Mouse (Mus musculus) splenic B cell, adult 2 months (primary cell): ENCODE results near the gene Scrn2.

Experiments
- DNase-seq: peaks from one replicate; pipeline ENCODE4 v3.0.0-alpha.2; 2011; ENCODE audit warnings: low read depth, low spot score
- H3K27me3 ChIP-seq: 2 replicates; pipeline ENCODE4 v1.6.1; 2012; ENCODE audit warnings: mild to moderate bottlenecking, low read length, moderate library complexity, mixed read lengths; ENCODE audit not compliant: control insufficient read depth, poor library complexity, insufficient read depth, severe bottlenecking
- H3K36me3 ChIP-seq: 2 replicates; pipeline ENCODE4 v1.6.1; 2012; ENCODE audit warnings: mild to moderate bottlenecking, low read length, moderate library complexity, mixed read lengths; ENCODE audit not compliant: control insufficient read depth, poor library complexity, insufficient read depth, severe bottlenecking

Gene Scrn2

DNA sequence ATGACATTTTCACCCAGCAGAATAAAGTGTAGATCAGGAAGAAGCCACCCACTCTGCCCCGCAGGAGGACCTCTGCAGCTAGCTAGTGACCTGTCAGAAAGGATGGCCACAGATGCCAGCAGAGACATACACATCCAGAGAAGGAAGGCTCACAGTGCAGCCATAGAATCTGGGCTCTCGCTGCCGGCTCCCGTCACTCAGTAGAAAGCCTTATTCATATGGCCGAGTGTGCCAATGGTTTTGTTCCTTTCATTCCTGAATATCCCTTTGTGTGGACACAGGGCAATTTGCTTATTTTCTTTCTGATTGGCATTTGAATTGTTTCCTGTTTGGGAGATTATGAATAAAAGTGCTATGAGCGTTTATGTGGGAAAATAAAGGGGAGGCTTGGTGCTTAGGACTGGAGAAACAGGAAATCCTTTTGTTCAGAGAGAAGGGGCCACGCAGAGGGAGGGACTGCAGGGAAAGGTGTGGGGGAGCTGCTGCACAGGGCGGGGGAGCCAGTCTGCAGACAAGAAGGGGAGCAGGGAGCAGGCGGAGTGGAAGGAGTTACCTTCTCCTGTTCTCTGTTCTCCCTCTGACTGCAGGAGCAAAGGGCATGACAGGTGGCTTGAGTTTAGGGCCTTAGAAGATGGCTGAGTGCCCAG, 33.7 kb downstream of the Scrn2 start:
- DNase-seq = no peak
- H3K27me3 ChIP-seq = no peaks in the 10 kb centered on the region

DNA sequence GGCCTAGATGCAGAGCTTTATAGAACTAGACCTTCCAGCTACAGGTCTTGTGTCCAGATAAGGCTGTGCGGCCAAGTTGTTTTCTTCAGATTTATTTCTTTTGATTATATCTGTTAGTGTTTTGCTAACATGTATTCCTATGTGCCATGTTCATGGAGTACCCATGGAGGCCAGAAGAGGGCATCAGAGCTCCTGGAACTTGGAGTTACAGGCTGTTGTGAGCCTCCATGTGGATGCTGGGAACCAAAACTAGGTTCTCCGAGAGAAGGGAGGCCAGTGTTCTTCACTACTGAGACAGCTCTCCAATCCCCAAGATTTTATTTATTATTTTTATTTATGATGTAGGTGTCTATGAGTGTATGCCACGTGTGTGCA, 34.2 kb downstream of the Scrn2 start:
- DNase-seq = peak; percentile 18
- Histone ChIP-seq H3K36me3 (peaks cover 9% of the 10 kb centered on the region), H3K27me3 (no peaks in the 10 kb centered on the region)

More for the DNA sequence above, 33.7 kb downstream of the Scrn2 start:
- peaks cover 12% of the 10 kb centered on the region for H3K36me3 ChIP-seq

DNA sequence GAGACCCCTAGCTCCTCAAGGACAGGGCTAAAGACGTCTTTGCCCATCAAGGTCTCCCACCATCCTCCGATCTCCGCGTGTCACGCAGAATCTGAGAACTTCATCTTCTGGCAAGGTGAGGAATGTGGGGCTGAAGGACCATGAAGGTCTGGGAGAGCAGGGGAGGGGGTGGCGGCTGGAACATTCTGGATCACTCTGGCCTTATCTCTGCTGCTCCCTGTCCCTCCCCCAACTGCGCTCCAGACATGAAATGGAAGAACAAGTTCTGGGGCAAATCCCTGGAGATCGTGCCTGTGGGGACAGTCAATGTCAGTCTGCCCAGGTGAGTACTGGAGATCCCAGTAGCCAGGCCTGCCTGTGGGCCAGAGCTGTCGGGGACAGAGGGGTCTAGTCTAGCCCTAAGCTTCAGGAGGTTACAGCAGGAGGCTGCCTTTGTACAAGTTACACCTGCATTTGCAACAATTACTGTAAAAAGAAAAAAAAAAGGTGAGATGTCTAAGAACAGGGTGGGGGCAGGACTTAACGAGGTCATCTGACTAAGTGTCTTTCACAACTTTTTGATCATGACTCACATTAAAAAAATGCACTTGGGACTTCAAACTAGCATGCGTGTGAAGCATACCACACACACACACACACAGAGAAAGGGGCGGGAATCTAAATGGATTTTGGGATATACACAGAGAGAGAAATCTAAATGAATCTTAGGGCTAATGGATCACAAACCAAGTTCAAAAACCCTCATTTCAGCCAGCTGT, 36.0 kb downstream of the Scrn2 start:
- Histone ChIP-seq H3K27me3 (no peaks in the 10 kb centered on the region), H3K36me3 (no peaks in the 10 kb centered on the region)
- DNase-seq = no peak

DNA sequence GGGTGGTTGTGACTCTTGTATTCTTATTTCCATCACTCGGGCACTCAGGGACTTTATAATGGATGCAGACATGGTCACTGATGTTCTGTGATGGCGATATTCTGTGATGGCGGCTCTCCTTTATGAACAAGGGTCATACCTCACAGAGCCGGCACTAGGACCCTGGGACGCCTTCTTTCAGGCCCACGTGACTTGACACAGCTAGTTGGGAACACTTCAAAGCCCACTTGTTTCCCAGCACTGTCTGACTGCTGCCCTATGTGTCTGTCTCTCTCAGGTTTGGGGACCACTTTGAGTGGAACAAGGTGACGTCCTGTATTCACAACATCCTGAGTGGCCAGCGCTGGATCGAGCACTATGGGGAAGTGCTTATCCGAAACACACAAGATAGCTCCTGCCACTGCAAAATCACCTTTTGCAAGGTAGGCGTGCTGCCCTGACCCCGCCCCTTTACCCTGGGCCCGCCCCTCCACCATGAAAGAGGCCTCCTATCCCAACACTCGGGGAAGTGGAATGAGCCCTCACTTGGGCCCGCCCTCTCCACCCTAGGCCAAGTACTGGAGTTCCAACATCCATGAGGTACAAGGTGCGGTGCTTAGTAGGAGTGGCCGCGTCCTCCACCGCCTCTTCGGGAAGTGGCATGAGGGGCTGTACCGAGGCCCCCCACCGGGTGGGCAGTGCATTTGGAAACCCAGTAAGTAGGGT, 37.1 kb downstream of the Scrn2 start:
- H3K36me3 ChIP-seq = no peaks in the 10 kb centered on the region
- no peak for DNase-seq
- H3K27me3 ChIP-seq = no peaks in the 10 kb centered on the region

DNA sequence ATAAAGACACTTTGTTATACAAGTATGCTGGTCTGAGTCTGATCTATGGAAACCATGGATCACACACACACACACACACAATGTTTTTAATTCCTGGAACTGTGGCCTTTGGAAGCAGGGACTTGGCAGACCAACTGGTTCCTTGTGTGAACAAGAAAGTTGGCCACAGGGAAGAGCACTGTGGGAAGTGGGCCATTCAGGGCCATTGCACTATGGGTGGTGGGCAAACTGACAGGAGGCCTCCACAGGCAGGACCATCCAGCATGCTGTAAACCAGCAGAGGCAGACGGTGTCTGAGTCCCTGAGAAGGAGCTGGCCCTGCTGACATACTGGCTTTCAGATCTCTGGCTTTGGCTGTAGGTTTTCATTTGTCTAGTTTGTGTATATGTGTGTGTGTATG, 39.6 kb downstream of the Scrn2 start:
- H3K27me3 ChIP-seq = no peaks in the 10 kb centered on the region
- H3K36me3 ChIP-seq = no peaks in the 10 kb centered on the region
- DNase-seq = no peak

DNA sequence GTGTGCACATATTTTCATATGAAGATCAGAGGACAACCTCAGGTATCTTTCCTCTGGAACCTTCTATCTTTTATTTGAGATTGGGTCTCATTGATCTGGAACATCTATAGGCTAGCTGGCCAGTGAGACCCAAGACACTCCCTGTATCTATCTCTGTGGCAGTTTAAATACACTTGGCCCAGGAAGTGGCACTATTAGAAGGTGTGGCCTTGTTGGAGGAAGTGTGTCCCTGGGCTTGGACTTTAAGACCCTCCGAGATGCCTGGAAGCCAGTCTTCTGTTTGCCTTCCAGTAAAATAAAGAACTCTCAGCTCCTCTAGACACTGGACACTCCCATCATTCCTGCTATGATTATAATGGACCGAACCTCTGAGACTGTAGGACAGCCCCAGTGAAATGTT, 40.0 kb downstream of the Scrn2 start:
- Histone ChIP-seq H3K36me3 (no peaks in the 10 kb centered on the region), H3K27me3 (no peaks in the 10 kb centered on the region)
- no peak for DNase-seq

DNA sequence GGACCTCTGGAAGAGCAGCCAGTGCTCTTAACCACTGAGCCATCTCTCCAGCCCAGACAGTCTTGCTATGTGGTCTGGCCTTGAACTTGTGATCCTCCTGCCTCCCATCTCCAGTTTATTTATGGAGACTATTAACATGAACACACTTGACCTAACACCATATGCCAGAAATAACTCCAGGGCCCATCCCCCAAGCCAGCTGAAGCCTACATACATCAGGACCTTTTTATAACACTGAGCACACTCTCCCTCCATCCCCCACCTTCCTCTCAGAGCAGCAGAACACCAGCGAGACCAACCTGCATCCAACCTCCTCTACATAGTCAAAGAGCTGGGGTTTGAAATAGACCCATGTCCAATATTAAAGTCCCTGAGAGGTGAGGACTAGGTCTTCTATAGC, 41.4 kb downstream of the Scrn2 start:
- H3K27me3 ChIP-seq = no peaks in the 10 kb centered on the region
- DNase-seq = no peak

DNA sequence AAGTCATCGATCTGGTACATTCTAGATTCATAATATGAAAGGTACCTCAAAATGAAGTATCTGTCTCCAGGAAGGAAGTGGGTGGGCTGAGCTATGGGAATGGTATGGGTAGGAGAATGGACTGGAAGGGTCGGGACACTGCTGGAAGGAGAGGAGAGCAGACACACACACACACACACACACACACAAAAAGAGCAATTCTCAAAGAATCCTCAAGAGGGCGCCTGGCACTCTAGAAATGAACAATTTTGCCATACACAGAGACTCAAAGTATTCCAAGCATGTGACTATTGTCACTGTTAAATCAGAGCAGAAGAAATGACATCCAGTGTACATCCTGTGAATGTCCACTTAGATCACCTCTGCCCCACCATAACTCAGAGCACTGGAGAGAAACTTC, 42.8 kb downstream of the Scrn2 start:
- peak; percentile 69 for DNase-seq
- Histone ChIP-seq H3K27me3 (no peaks in the 10 kb centered on the region), H3K36me3 (no peaks in the 10 kb centered on the region)

More for the DNA sequence above, 41.4 kb downstream of the Scrn2 start:
- no peaks in the 10 kb centered on the region for H3K36me3 ChIP-seq

DNA sequence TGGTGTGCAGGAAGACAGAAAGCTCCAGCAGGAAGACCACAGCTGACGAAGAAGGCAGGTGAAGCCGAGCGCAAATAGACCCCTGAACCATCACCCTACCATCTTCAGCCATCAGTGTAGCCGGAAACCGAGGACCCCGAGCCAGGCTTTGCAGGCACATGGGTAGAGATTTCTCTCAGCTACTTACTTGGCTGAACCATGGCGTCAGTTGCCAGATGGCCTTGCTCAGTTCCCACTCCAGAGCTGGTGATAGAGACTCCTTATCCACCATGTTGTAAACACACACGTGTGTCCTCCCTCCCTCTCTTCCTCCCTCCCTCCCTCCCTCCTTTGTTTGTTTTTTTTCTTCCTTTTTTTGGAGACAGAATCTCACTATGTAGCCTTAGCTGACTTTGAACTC, 44.5 kb downstream of the Scrn2 start:
- H3K36me3 ChIP-seq = no peaks in the 10 kb centered on the region
- H3K27me3 ChIP-seq = no peaks in the 10 kb centered on the region
- DNase-seq = no peak

DNA sequence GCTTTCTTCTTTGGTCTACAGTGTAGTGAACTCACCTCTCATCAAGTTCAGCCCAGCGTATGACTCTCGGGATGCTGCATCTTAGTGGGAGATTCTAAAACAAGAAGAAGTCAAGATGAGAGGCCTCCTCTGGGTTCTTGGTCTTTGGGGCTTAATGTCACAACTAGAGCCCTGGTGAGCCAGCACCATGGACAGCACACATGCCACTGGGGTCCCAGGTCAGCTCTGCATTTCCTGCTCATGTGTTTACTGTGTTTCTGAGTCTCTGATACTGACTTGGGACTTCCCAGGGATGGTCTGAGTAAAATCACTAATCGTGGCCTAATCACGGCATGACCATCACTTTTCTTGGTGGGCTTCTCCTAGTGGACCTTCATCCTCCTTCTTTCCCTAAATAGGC, 49.0 kb downstream of the Scrn2 start:
- H3K36me3 ChIP-seq = no peaks in the 10 kb centered on the region
- peak; percentile 36 for DNase-seq
- no peaks in the 10 kb centered on the region for H3K27me3 ChIP-seq

DNA sequence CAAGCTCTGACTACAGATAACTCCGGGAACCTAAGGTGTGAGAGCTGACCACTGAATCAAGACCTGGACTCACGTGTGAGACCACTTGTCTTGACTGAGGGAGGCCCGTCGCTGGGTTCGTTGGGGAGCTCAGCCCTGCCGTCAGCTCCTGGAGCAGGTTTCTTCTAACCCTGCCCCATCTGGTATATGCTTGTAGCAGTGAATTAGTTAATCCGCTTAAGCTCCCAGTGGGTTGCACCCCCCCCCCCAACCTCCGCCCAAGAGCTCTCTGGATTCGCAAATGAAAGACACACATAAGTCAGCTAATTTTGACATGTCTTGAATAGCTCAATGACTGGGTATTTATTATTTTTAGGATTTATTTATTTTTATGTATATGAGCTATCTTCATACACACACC, 50.6 kb downstream of the Scrn2 start:
- H3K36me3 ChIP-seq = no peaks in the 10 kb centered on the region
- no peaks in the 10 kb centered on the region for H3K27me3 ChIP-seq
- no peak for DNase-seq

DNA sequence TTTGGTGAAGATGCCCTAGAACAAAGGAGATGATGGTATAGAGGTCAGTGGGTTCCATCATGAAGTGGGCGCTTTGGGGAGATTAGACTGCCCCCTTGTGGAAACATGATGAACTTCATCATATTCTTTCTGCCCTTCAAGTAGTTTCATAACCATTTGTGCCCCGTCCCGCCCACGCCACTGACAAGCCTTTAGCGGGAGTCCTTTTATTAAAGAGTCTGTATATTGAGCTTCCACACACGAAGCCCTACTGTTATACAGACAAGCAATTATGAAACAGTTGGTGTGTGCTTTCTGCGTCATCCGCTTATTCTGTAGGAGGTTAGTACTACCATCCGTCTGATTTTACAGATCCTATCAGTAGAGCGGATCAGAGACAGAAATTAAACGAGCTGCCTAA, 53.2 kb downstream of the Scrn2 start:
- Histone ChIP-seq H3K27me3 (no peaks in the 10 kb centered on the region), H3K36me3 (no peaks in the 10 kb centered on the region)
- peak; percentile 83 for DNase-seq
